Mouse (Mus musculus) lung, postnatal 10 days (tissue): Measurements from ENCODE around the gene Polrmt.

Experiments
- DNase-seq: peaks from one replicate; pipeline ENCODE4 v3.0.0; 2021

Gene Polrmt

DNA sequence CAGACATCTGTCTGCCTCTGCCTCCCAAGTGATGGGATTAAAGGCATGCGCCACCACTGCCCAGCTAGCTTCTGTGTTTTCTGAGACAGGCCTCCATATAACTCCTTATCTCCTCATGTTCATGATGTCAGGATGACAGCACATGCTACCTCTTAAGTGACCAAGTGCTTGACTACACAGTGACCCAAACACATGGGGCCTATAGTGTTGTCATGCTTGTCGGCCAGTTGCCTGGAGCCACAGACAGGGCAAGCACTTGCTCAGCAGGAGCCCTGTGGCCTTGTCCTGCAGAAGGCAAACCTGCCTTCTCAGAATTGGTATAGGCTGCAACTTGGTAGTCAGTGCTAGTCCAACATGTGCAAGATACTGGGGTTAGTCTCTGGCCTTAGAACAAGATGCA is 60.2 kb downstream of the Polrmt start:
- no peak for DNase-seq
